Mouse (Mus musculus) hindbrain, embryonic 16.5 days (tissue): ENCODE results near the gene Snapc4. TPM values are rescaled to one million over a fixed set of nuclear protein-coding genes. Genes with fewer than 3 reads are reported as not detected.
A peak's percentile ranks its signal among the peaks of the same experiment; 100 is the strongest.

ENCODE experiments used
- ATAC-seq: fragments of 200-750 bp; cut with Nextera tagmentation; 2 replicates; pipeline ENCODE4 v1.8.0; 2017; ENCODE audit warnings: moderate TSS enrichment, moderate library complexity
- H3K27ac ChIP-seq: fragments of 300-500 bp; sonication (generic); 2 replicates; pipeline ENCODE4 v1.5.1; 2014; ENCODE audit warnings: low read depth, mild to moderate bottlenecking, control low read depth, low read length, moderate library complexity
- H3K27me3 ChIP-seq: fragments of 300-500 bp; sonication (generic); replicated peaks from 2 replicates; pipeline ENCODE4 v1.6.1; 2014; ENCODE audit warnings: low read length; ENCODE audit not compliant: control insufficient read depth, insufficient read depth
- H3K36me3 ChIP-seq: fragments of 300-500 bp; sonication (generic); 2 replicates; pipeline ENCODE4 v1.6.1; 2014; ENCODE audit warnings: mild to moderate bottlenecking, low read length, moderate library complexity, mixed read lengths; ENCODE audit not compliant: control insufficient read depth, insufficient read depth
- H3K4me1 ChIP-seq: fragments of 300-500 bp; sonication (generic); 2 replicates; pipeline ENCODE4 v1.6.1; 2014; ENCODE audit warnings: low read depth, low read length; ENCODE audit not compliant: control insufficient read depth, insufficient read depth
- H3K4me2 ChIP-seq: fragments of 300-500 bp; sonication (generic); 2 replicates; pipeline ENCODE4 v1.6.1; 2014; ENCODE audit warnings: mild to moderate bottlenecking, low read length, control low read depth, moderate library complexity
- H3K4me3 ChIP-seq: fragments of 300-500 bp; sonication (generic); 2 replicates; pipeline ENCODE4 v1.5.1; 2014; ENCODE audit warnings: mild to moderate bottlenecking, low read length, control low read depth, moderate library complexity
- H3K9ac ChIP-seq: fragments of 300-500 bp; sonication (generic); 2 replicates; pipeline ENCODE4 v1.6.1; 2014; ENCODE audit warnings: low read depth, mild to moderate bottlenecking, control low read depth, low read length, moderate library complexity
- H3K9me3 ChIP-seq: fragments of 300-500 bp; sonication (generic); 2 replicates; pipeline ENCODE4 v1.6.1; 2014; ENCODE audit warnings: mild to moderate bottlenecking, low read length, moderate library complexity; ENCODE audit not compliant: control insufficient read depth
- WGBS: fragments of 180-500 bp; shearing (Covaris S2); extraction: QIAGEN DNeasy Blood & Tissue Kit; methylation state at CpG from one replicate; pipeline ENCODE4 v1.1.7; 2014; 5-methylcytosine and 5-hydroxymethylcytosine counted together
- polyA plus RNA-seq: library from polyadenylated mRNA; unstranded; fragments of >200 nt; fragmentation: Nextera tagmentation; extraction: Ambion mirVana; gene quantifications from 2 replicates; pipeline ENCODE4 v1.2.1, GENCODE M21; 2015

Snapc4 gene
- polyA plus RNA-seq, 1 experiment from 2014 or later: 29.1 TPM

DNA sequence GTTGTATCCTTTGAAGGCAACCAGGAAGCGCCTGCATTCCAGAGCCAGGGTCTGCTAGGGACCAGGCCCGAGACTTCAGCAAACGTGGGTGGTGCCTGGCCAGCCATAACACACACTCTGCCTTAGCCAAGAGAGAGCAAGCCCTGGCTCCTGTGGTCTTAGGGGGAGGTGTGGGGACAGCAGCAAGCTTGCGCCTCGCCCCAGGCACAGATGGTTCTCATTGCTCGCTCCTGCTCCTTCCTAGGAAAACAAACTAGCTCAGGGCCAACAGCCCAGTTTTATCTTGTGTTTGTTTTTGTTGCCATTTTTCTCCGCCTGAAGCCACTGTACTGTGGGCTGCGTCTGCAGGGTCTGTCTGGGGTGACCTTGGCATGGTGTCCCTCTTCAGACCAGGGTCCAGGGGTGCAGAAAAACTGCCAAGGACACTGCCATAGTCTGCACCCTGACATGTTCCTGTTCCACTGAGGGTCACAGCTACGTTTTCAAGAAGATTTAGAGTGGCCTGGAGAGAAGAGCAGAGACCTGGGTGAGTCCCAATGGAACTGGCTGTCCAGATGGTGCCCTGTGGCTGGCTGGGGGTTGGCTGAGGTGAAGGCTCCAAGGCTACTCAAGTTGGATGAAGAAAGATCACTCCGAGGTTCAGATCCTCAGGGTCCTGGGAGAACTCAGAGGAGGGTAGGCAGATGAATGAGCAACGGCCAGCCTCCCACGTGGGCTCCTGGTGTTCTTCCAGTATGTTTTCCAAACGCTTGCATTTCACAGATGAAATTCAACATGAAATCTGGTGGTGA lies 66.0 kb downstream of the Snapc4 start:
- peak overlapping the region; percentile 96 for H3K9ac ChIP-seq
- H3K4me1 ChIP-seq: peaks cover 33% of the 10 kb centered on the region
- H3K36me3 ChIP-seq: no peaks in the 10 kb centered on the region
- no peaks in the 10 kb centered on the region for H3K27me3 ChIP-seq
- peak overlapping the region; percentile 99 for H3K27ac ChIP-seq
- no peak for ATAC-seq
- WGBS: 57% methylated on average over 13 of the region's 13 CpGs
- no peaks in the 10 kb centered on the region for H3K9me3 ChIP-seq
- H3K4me2 ChIP-seq: peak overlapping the region; percentile 95
- H3K4me3 ChIP-seq: peak overlapping the region; percentile 93

DNA sequence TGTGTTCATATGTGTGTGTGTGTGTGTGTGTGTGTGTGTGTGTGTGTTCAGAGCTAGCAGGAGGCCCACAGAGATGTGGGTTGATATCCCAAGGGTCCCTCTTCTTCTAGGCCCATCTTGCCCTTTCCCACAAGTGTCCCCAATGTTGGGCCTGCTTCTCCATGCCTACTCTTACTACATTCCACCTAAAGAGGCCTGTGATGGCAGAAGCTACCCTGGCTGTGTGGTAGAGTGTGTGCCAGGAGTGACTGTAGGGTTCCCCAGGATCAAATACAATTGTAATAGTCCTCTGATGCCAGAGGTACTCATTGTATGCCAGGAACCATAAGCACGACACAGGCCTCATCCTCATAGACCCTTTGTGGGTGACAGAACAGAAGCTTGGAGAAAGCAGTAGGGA lies 67.1 kb downstream of the Snapc4 start:
- Histone ChIP-seq H3K9ac (no peak overlapping the region), H3K27ac (no peak overlapping the region), H3K27me3 (no peaks in the 10 kb centered on the region), H3K4me3 (no peak overlapping the region), H3K4me2 (no peak overlapping the region), H3K4me1 (peaks cover 22% of the 10 kb centered on the region), H3K36me3 (no peaks in the 10 kb centered on the region), H3K9me3 (no peaks in the 10 kb centered on the region)
- WGBS: 94% methylated on average over 1 of the region's 1 CpGs
- no peak for ATAC-seq

DNA sequence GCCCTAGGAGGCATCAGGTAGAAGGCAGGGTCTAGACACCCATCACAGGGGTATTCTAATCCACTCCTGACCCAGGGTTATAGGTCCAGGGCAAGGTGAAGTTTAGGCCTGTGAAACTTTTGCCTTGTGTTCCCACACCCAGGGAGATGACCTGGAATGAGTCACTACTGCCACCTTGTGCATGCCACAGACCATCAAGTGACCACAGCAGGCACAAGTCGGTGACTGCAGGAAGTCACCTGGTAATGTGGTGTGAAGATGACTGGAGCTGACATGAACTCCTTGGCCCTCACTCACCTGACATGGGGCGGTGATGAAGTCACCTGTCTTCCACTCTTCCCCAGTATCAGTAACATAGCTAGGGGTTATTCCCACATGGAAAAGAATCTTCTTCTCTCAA lies 67.6 kb downstream of the Snapc4 start:
- no peak overlapping the region for H3K9ac ChIP-seq
- H3K9me3 ChIP-seq: no peaks in the 10 kb centered on the region
- no peaks in the 10 kb centered on the region for H3K36me3 ChIP-seq
- ATAC-seq: no peak
- H3K4me2 ChIP-seq: no peak overlapping the region
- no peaks in the 10 kb centered on the region for H3K27me3 ChIP-seq
- no peak overlapping the region for H3K4me3 ChIP-seq
- 73% methylated on average over 2 of the region's 2 CpGs for WGBS
- peaks cover 16% of the 10 kb centered on the region for H3K4me1 ChIP-seq
- no peak overlapping the region for H3K27ac ChIP-seq

Other genes starting within 250 kb of the Snapc4 start
- gene Lhx3, start 172.4 kb downstream of the Snapc4 start, polyA plus RNA-seq: 3.3 and 4.5 TPM in 2 replicates
- gene Qsox2, start 143.1 kb downstream of the Snapc4 start, polyA plus RNA-seq: 15.3 and 16.7 TPM in 2 replicates
- 0.15 and 0.19 TPM in 2 replicates for gene Ccdc187, start 86.1 kb downstream of the Snapc4 start, polyA plus RNA-seq
- gene Gpsm1, start 65.1 kb downstream of the Snapc4 start, polyA plus RNA-seq: 177 and 185 TPM in 2 replicates
- 30.1 and 32.6 TPM in 2 replicates for gene Dnlz, start 28.5 kb downstream of the Snapc4 start, polyA plus RNA-seq
- gene Card9, start 19.7 kb downstream of the Snapc4 start, polyA plus RNA-seq: 1.9 and 2.9 TPM in 2 replicates
- gene Entr1, start 8.7 kb upstream of the Snapc4 start, polyA plus RNA-seq: 158 and 169 TPM in 2 replicates
- 96.0 and 98.9 TPM in 2 replicates for gene Pmpca, start 8.7 kb upstream of the Snapc4 start, polyA plus RNA-seq
- gene Inpp5e, start 28.6 kb upstream of the Snapc4 start, polyA plus RNA-seq: 24.9 and 25.6 TPM in 2 replicates
- gene Sec16a, start 64.6 kb upstream of the Snapc4 start, polyA plus RNA-seq: 15.4 and 19.3 TPM in 2 replicates
- gene Notch1, start 136.0 kb upstream of the Snapc4 start, polyA plus RNA-seq: 13.3 and 15.1 TPM in 2 replicates
- 75.4 and 76.2 TPM in 2 replicates for gene Egfl7, start 199.4 kb upstream of the Snapc4 start, polyA plus RNA-seq
- not detected in 2 replicates for gene Gm20532, start 206.0 kb upstream of the Snapc4 start, polyA plus RNA-seq
- 6.2 and 7.2 TPM in 2 replicates for gene Agpat2, start 223.8 kb upstream of the Snapc4 start, polyA plus RNA-seq
- gene Fam69b, start 247.8 kb upstream of the Snapc4 start, polyA plus RNA-seq: 153 and 156 TPM in 2 replicates